Mouse (Mus musculus) heart, postnatal 0 days (tissue): ENCODE data around the gene Zbtb17.

Source experiments
- CTCF ChIP-seq: IDR thresholded peaks from 2 replicates; pipeline ENCODE4 v1.5.1; 2016; ENCODE audit warnings: antibody characterized with exemption, control low read depth, low read depth
- EP300 ChIP-seq: IDR thresholded peaks from 2 replicates; pipeline ENCODE4 v1.6.1; 2016; ENCODE audit warnings: antibody characterized with exemption, low read depth

DNA sequence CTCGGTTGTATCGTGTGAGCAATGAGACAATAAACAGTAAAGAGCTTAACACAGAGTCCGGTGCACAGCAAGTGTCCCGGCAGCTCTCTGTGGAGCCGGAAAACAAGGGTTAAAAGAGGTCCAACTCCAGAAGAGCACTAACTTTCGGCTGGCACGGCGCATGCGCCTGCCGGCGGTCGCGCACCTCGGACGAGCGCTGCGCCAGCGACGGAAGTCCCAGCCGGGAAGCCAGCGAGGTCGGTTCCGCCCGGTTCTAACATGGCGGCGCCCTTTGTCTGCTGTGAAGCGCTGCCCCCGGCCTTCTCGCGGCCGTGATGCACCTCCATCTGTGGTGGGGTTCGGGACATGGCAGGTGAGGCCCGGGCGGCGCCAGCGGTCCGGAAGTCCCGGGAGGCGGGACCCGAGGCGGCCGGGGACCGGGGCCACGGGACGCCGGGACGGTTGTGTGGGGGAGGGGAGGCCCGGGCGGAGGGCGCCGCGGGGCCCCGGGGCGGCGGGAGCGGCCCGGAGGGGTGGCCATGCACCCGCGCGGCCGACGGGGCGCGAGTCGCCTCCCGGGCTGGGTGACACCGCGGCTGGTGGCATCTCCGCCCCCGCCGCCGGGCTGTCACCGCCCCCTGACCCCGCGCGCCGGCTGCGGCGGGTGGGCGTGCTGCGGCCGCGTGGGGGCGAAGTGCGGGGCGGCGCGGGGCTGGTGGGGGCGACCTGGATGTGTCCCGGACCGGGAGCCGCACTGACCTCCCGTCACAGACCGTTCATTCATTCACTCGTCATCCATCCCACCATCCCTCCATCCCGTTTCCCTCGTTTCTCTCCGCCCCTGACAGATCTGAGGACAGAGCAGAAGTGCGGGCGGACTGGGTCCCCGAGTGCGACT is at the start of gene Zbtb17:
- TF ChIP-seq CTCF (no peak), EP300 (0 out of 2 replicates have a peak, but pooled peaks have one; percentile 27)
